Mouse (Mus musculus): Measurements from ENCODE around the gene Eef1e1.

GRCm38 (mm10) chr13:38602243-38602832 lies 56.5 kb downstream of the Eef1e1 start:
- TF ChIP-seq CTCF (IDR thresholded peaks at IDR 0.05; ENCODE audit: extremely low read depth, insufficient read depth, insufficient read length, insufficient replicate concordance), result no peak
- no peak for TF ChIP-seq POLR2A (IDR thresholded peaks at IDR 0.05; ENCODE audit: low read depth, low read length)

All from spleen, adult 2 months (tissue).